Mouse (Mus musculus) gonadal fat pad, adult 2 months (tissue): Measurements from ENCODE around the gene Kazn. TPM values are rescaled to one million over a fixed set of nuclear protein-coding genes. Genes with fewer than 3 reads are reported as not detected.

Experiments used
- DNase-seq: peaks from one replicate; pipeline ENCODE4 v3.0.0-alpha.2; 2012; ENCODE audit warnings: low read depth
- polyA plus RNA-seq: library from polyadenylated mRNA; depleted of rRNA; stranded (reverse); fragments of >200 nt; gene quantifications from 2 replicates; pipeline ENCODE4 v1.2.3, GENCODE M21; 2012

Kazn gene
- polyA plus RNA-seq, 1 experiment, result 28.0 TPM

DNA sequence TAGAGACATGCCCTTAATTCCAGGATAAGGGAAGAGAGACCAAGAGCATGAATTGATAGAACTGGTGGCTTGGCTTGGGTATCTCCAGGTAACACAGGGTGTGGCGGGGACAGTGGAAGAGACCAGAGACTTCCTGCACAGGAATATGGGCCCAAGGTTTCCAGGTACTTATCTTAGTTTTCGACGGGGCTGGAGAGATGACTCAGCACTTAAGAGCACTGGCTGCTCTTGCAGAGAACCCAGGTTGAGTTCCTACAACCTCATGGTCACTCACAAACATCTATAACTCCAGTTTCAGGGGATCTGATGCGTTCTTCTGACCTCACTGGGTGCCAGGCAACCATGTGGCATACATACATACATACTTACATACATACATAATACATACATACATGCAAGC is 3.0 kb upstream of the Kazn start:
- DNase-seq, result no peak

DNA sequence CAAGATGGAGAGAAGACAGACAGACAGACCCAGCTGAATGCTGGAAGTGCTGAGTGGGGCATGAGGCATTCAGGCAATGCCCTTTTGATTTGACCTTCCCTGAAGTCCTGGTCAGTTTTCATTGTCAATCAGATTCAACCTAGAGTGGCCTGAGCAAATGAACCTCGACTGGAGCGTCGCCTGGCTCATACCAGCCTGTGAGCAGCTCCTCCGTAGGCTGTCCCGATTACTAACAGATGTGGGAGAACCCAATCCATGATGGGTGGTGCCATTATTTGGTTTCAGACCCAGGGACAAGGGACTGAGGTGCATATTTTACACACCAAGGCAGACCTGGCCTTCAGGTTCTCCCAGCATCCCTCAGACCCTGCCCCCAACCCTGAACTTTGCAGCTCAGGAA is 1.7 kb upstream of the Kazn start:
- DNase-seq, result no peak

- DNase-seq, result no peak
Observed at GRCm38 (mm10) chr4:142238486-142239239, 538 bp downstream of the Kazn start.

DNA sequence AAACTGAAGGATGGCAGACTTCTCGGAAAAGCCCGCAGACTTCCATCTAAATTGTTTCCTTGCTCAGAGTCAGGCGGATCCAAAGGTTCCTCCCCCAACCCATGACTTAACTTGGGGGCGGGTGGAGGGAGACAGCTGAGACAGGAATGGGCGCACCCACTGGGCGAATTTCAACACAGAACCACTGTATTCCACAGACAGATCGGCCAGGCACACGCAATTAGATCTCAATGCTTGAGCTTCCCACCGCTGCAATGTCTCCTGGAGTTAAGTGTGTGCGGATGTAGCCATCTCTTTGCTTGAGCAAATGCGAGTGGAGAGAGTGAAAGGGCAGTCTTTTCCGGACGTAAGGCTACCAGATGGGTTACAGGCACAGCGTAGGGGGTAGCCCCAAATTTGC is 1.2 kb downstream of the Kazn start:
- DNase-seq, result no peak

GRCm38 (mm10) chr4:142236681-142237080 is 2.5 kb downstream of the Kazn start:
- no peak for DNase-seq

DNA sequence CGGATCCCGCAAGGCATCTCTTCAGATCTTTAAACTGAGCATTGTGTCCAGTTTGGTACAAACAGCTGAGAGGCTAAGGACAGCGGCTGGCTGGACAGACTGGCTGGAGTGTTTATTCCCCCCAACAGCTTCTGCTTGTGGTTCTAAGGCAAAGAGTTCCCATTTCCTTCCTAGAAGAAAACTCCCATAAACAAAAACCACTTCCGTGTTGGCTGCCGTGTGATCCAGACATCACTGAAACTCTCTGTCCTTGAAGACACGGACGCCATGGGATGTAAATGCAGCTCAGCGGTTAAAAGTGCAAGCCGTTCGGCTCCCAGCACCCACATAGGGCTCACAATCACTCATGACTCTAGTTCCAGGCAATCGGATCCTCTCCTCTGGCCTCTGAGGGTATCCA is 3.8 kb downstream of the Kazn start:
- DNase-seq, result no peak

DNA sequence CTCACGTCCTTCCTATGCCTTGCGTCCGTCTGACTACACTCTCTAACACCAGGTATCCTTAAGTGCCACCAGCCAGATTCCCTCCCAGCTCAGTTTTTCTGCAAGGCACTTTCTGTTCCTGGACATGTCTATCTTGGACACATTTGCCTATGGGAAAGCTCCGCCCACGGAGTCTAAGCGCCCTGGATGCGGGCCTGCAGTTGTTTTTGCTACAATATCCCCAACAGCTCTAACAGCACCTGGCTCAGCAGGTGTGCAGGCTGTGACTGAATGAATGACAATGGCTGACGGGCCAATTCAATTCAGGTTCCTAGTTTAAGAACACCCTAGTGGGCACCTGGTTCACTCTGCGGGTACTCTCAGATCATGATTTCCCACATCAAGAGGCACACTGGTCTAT is 4.4 kb downstream of the Kazn start:
- DNase-seq, result no peak

DNA sequence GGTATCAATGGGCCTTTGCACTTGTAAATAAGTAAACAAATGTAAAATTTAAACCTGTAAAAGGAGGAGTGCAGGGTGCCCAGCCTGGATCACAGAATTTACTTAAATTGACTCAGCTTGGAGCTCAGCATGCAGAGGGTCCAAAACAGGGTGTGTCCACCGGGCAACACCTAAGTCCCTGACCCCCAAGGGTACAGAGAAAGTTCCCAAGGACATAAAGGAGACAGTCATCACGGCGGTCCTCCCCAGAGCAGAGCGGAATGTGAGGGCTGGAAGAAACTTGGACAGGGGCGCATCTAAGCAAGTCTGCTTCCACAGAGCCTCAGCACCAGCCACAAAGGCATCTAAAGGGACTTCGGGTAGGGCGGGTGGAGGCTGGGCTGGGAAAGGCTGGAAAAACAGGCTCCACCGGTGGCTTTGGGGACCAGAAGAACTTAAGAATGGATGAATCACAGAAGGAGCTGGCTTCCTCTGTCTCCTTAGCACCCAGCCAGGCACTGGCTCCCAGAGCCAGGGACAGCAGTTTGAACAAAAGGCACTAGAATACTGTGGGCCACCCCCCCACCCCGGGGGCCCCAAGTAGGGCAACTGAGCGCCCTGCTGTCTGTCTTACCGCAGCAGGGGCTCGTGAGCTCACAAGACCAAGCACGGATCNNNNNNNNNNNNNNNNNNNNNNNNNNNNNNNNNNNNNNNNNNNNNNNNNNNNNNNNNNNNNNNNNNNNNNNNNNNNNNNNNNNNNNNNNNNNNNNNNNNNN is 10.2 kb downstream of the Kazn start:
- no peak for DNase-seq

- no peak for DNase-seq
Observed at GRCm38 (mm10) chr4:142223898-142224645, 15.1 kb downstream of the Kazn start.

- DNase-seq, result no peak
Observed at GRCm38 (mm10) chr4:142222385-142222784, 16.8 kb downstream of the Kazn start.

DNA sequence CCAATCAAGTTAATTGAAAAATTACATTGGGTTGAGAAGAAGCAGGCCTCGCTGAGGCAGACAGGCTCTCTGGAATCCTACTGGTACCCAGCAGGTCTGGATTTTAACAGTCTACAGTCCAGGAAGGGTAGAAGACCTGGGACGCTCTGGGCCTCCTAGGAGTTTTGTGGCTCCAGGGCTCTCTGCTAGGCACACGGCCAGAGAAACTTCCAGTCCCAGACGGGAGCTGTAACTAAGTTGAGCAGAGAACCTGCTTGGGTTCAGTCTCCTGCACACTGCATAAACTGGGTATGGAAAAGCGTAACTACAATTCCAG is 17.5 kb downstream of the Kazn start:
- no peak for DNase-seq

DNA sequence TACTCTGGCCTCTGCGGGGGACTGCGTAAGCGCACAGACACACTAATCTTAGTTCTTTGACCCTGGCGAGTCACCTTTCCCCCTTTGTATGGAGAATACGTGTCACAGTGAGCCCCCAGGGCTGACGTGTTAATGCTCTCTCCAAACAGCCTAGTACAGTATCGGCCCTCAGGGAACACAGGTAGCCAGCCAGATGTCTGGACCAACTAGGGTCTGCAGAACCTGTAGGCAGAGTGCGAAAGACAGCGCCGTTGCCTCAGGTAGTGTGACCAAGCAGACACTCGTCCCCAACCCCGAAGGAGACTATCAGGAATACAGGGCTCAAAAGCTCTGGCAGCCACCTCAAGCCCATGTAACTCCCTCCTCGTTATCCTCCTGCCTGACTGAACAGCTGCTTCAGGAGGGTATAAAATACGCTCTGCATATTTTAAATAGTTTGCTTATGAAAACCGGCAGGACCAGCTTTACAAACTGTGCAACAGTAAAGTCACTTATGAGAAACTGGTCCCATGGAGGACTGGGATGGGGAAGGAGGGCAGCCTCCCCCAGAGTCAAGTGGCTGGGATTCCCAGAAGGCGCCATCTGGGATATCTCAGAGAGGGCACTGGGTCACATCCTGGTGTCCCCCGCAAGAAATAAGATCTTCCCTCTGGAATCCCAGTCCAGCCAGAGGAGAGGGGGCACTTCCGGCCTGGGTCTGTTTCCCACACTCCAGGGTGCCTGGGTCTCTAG is 18.0 kb downstream of the Kazn start:
- DNase-seq, result no peak

GRCm38 (mm10) chr4:142218997-142219396 is 20.2 kb downstream of the Kazn start:
- no peak for DNase-seq

DNA sequence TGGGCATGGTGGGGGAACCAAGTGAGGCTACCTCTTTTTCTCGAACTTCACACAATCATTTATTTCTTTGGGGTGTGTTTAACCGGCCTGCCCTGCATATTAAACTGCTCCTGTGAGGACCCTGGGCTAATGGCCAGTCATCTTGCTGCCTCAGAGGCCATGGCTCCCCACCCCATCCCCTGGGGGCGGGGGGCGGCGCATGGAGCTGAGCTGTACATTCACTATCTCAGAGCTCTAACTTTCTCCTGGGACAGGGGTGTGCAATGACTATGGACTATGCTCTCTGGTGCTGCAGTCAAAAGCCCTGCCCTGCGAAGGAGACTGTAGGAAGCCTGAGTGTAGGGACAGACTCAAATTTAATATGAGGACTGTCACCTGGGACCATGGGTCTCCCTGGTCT is 22.2 kb downstream of the Kazn start:
- DNase-seq, result no peak

GRCm38 (mm10) chr4:142215760-142216159 is 23.4 kb downstream of the Kazn start:
- no peak for DNase-seq

DNA sequence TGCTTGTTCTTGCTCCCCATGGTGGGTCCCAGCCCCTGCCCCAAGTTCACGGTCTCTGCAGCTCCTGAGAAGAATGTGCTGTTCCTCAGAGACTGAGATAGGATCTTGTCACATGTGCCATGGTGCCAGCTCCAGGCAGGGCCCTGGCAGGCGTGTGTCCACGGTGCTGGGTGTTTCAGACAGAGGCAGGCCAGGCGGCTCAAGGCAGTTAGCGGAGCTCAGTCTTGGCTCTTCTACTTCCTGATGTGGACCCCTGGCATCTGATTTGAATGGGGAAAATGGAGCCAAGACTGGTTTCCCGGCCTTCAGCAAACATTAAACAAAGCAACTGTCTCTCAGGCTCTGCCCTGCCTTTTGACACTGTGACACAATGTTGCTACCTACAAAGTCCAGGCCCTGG is 24.7 kb downstream of the Kazn start:
- no peak for DNase-seq

- DNase-seq, result no peak
Observed at GRCm38 (mm10) chr4:142212425-142212824, 26.8 kb downstream of the Kazn start.

DNA sequence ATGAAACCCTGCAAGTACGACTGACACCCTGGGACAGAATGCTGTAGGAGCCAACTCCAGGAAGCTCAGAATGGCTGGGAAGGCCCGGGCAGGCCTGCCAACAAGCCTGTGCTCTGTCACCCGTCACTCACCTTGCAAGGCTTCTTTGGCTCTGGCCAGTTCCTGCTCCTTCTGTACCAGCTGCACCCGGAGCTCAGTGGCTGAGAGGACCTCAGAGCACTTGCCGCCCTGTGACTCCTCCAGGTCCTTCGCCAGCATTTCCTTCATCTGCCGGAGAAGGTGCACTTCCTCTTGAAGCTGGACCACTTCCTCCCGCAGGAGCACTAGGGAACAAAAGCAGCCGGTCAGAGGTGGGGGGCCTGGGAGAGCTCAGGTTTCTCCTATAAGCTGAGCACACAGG is 29.3 kb downstream of the Kazn start:
- no peak for DNase-seq

GRCm38 (mm10) chr4:142209476-142209875 is 29.7 kb downstream of the Kazn start:
- DNase-seq, result no peak

GRCm38 (mm10) chr4:142205693-142206092 is 33.5 kb downstream of the Kazn start:
- no peak for DNase-seq

- DNase-seq, result no peak
Observed at GRCm38 (mm10) chr4:142196626-142197025, 42.6 kb downstream of the Kazn start.

GRCm38 (mm10) chr4:142193780-142194179 is 45.4 kb downstream of the Kazn start:
- no peak for DNase-seq
